Mouse (Mus musculus): ENCODE results near the gene Psapl1. TPM values are rescaled to one million over a fixed set of nuclear protein-coding genes. Genes with fewer than 3 reads are reported as not detected.

Psapl1 gene
- polyA plus RNA-seq, 1 experiment from 2014 or later = not detected

GRCm38 (mm10) chr5:36252746-36253504 is 49.1 kb downstream of the Psapl1 start:
- 67% methylated on average over 17 of the region's 17 CpGs for WGBS (ENCODE audit: insufficient replicate concordance)
- no peaks in the 10 kb centered on the region for H3K36me3 ChIP-seq
- no peak overlapping the region for H3K4me2 ChIP-seq
- ATAC-seq (ENCODE audit: low read depth) = no peak
- H3K4me3 ChIP-seq (replicated peaks) = no peak overlapping the region
- no peaks in the 10 kb centered on the region for H3K9me3 ChIP-seq (replicated peaks)
- no peak overlapping the region for H3K9ac ChIP-seq
- no peaks in the 10 kb centered on the region for H3K27me3 ChIP-seq
- DNase-seq = no peak
- no peaks in the 10 kb centered on the region for H3K4me1 ChIP-seq (replicated peaks)
- H3K27ac ChIP-seq = no peak overlapping the region

- Histone ChIP-seq H3K36me3 (no peaks in the 10 kb centered on the region), H3K27me3 (no peaks in the 10 kb centered on the region), H3K4me2 (no peak overlapping the region), H3K4me3 (replicated peaks) (no peak overlapping the region), H3K9ac (no peak overlapping the region), H3K4me1 (replicated peaks) (no peaks in the 10 kb centered on the region), H3K27ac (no peak overlapping the region), H3K9me3 (replicated peaks) (no peaks in the 10 kb centered on the region)
- no peak for DNase-seq
- WGBS (ENCODE audit: insufficient replicate concordance) = 63% methylated on average over 18 of the region's 18 CpGs
- ATAC-seq (ENCODE audit: low read depth) = no peak
These were observed 51.1 kb downstream of the Psapl1 start for GRCm38 (mm10) chr5:36254642-36255516.

Other genes starting within 250 kb of the Psapl1 start
- gene Sorcs2, start 194.1 kb downstream of the Psapl1 start, polyA plus RNA-seq (2015; fragmentation: Nextera tagmentation; extraction: Ambion mirVana) = 0.47 and 0.70 TPM in 2 replicates